Mouse (Mus musculus): ENCODE data around the gene Gm5269. TPM values are rescaled to one million over a fixed set of nuclear protein-coding genes. Genes with fewer than 3 reads are reported as not detected.

The Gm5269 gene
- polyA plus RNA-seq, 1 experiment from 2014 or later, result not detected

GRCm38 (mm10) chr1:45868479-45869137 is 21.5 kb downstream of the Gm5269 start:
- Histone ChIP-seq H3K36me3 (no peaks in the 10 kb centered on the region), H3K4me1 (replicated peaks) (peaks cover 4% of the 10 kb centered on the region; the same call in 1 of the 2 replicates), H3K9me3 (no peaks in the 10 kb centered on the region), H3K4me3 (no peak overlapping the region), H3K27me3 (ENCODE audit: insufficient read depth, poor library complexity, severe bottlenecking) (no peaks in the 10 kb centered on the region), H3K27ac (no peak overlapping the region)
- 84% methylated on average over 3 of the region's 3 CpGs for WGBS
- no peak for DNase-seq (ENCODE audit: low spot score)

- DNase-seq (ENCODE audit: low spot score), result no peak
- no peak overlapping the region for H3K27ac ChIP-seq
- no peaks in the 10 kb centered on the region for H3K27me3 ChIP-seq (ENCODE audit: insufficient read depth, poor library complexity, severe bottlenecking)
- 84% methylated on average over 1 of the region's 1 CpGs for WGBS
- peaks cover 4% of the 10 kb centered on the region; the same call in 1 of the 2 replicates for H3K4me1 ChIP-seq (replicated peaks)
- no peak overlapping the region for H3K4me3 ChIP-seq
- H3K36me3 ChIP-seq, result no peaks in the 10 kb centered on the region
- H3K9me3 ChIP-seq, result 0 out of 2 replicates have a peak, but pooled peaks cover 3% of the 10 kb centered on the region
These were observed 22.0 kb downstream of the Gm5269 start for GRCm38 (mm10) chr1:45868050-45868449.

- H3K4me1 ChIP-seq (replicated peaks), result peaks cover 4% of the 10 kb centered on the region; the same call in 1 of the 2 replicates
- 75% methylated on average over 3 of the region's 3 CpGs for WGBS
- no peak overlapping the region for H3K27ac ChIP-seq
- H3K36me3 ChIP-seq, result no peaks in the 10 kb centered on the region
- DNase-seq (ENCODE audit: low spot score), result no peak
- H3K4me3 ChIP-seq, result no peak overlapping the region
- H3K9me3 ChIP-seq, result 0 out of 2 replicates have a peak, but pooled peaks cover 4% of the 10 kb centered on the region
- no peaks in the 10 kb centered on the region for H3K27me3 ChIP-seq (ENCODE audit: insufficient read depth, poor library complexity, severe bottlenecking)
These were observed 23.6 kb downstream of the Gm5269 start for GRCm38 (mm10) chr1:45866288-45867018.

- Histone ChIP-seq H3K27ac (no peak overlapping the region), H3K9me3 (0 out of 2 replicates have a peak, but pooled peaks cover 4% of the 10 kb centered on the region), H3K36me3 (no peaks in the 10 kb centered on the region), H3K4me1 (replicated peaks) (peaks cover 4% of the 10 kb centered on the region; the same call in 1 of the 2 replicates), H3K4me3 (no peak overlapping the region), H3K27me3 (ENCODE audit: insufficient read depth, poor library complexity, severe bottlenecking) (no peaks in the 10 kb centered on the region)
- 63% methylated on average over 5 of the region's 5 CpGs for WGBS
- no peak for DNase-seq (ENCODE audit: low spot score)
These were observed 24.3 kb downstream of the Gm5269 start for GRCm38 (mm10) chr1:45865727-45866126.

- no peak overlapping the region for H3K4me3 ChIP-seq
- 62% methylated on average over 1 of the region's 1 CpGs for WGBS
- H3K27me3 ChIP-seq (ENCODE audit: insufficient read depth, poor library complexity, severe bottlenecking), result no peaks in the 10 kb centered on the region
- H3K36me3 ChIP-seq, result no peaks in the 10 kb centered on the region
- no peak overlapping the region for H3K27ac ChIP-seq
- 0 out of 2 replicates have a peak, but pooled peaks cover 4% of the 10 kb centered on the region for H3K9me3 ChIP-seq
- H3K4me1 ChIP-seq (replicated peaks), result peaks cover 4% of the 10 kb centered on the region; the same call in 1 of the 2 replicates
- no peak for DNase-seq (ENCODE audit: low spot score)
These were observed 24.8 kb downstream of the Gm5269 start for GRCm38 (mm10) chr1:45865316-45865715.

GRCm38 (mm10) chr1:45864564-45865014 is 25.5 kb downstream of the Gm5269 start:
- Histone ChIP-seq H3K27ac (0 out of 2 replicates have a peak overlapping the region, but pooled peaks have one; percentile 5), H3K4me1 (replicated peaks) (peaks cover 4% of the 10 kb centered on the region; the same call in 1 of the 2 replicates), H3K27me3 (ENCODE audit: insufficient read depth, poor library complexity, severe bottlenecking) (no peaks in the 10 kb centered on the region), H3K9me3 (0 out of 2 replicates have a peak, but pooled peaks cover 4% of the 10 kb centered on the region), H3K4me3 (no peak overlapping the region), H3K36me3 (no peaks in the 10 kb centered on the region)
- 62% methylated on average over 4 of the region's 4 CpGs for WGBS
- no peak for DNase-seq (ENCODE audit: low spot score)

- WGBS, result 92% methylated on average over 3 of the region's 3 CpGs
These were observed 26.4 kb downstream of the Gm5269 start for GRCm38 (mm10) chr1:45863641-45864040.

GRCm38 (mm10) chr1:45861162-45861561 is 28.9 kb downstream of the Gm5269 start:
- 0 out of 2 replicates have a peak, but pooled peaks cover 4% of the 10 kb centered on the region for H3K9me3 ChIP-seq
- no peak overlapping the region for H3K4me3 ChIP-seq
- no peaks in the 10 kb centered on the region for H3K36me3 ChIP-seq
- no peaks in the 10 kb centered on the region for H3K27me3 ChIP-seq (ENCODE audit: insufficient read depth, poor library complexity, severe bottlenecking)
- H3K27ac ChIP-seq, result no peak overlapping the region
- DNase-seq (ENCODE audit: low spot score), result no peak
- peaks cover 4% of the 10 kb centered on the region; the same call in 1 of the 2 replicates for H3K4me1 ChIP-seq (replicated peaks)

More at GRCm38 (mm10) chr1:45863641-45864040, 26.4 kb downstream of the Gm5269 start:
- no peaks in the 10 kb centered on the region for H3K27me3 ChIP-seq (ENCODE audit: insufficient read depth, poor library complexity, severe bottlenecking)
- peaks cover 4% of the 10 kb centered on the region; the same call in 1 of the 2 replicates for H3K4me1 ChIP-seq (replicated peaks)
- no peaks in the 10 kb centered on the region for H3K36me3 ChIP-seq
- DNase-seq (ENCODE audit: low spot score), result no peak
- no peak overlapping the region for H3K4me3 ChIP-seq
- H3K9me3 ChIP-seq, result 0 out of 2 replicates have a peak, but pooled peaks cover 4% of the 10 kb centered on the region
- no peak overlapping the region for H3K27ac ChIP-seq

GRCm38 (mm10) chr1:45860349-45860748 is 29.7 kb downstream of the Gm5269 start:
- 0 out of 2 replicates have a peak, but pooled peaks cover 4% of the 10 kb centered on the region for H3K9me3 ChIP-seq
- H3K36me3 ChIP-seq, result no peaks in the 10 kb centered on the region
- no peaks in the 10 kb centered on the region for H3K27me3 ChIP-seq (ENCODE audit: insufficient read depth, poor library complexity, severe bottlenecking)
- H3K4me3 ChIP-seq, result no peak overlapping the region
- WGBS, result 74% methylated on average over 5 of the region's 5 CpGs
- H3K4me1 ChIP-seq (replicated peaks), result peaks cover 4% of the 10 kb centered on the region; the same call in 1 of the 2 replicates
- DNase-seq (ENCODE audit: low spot score), result no peak
- H3K27ac ChIP-seq, result no peak overlapping the region

- Histone ChIP-seq H3K9me3 (0 out of 2 replicates have a peak, but pooled peaks cover under 1% of the 10 kb centered on the region), H3K27ac (no peak overlapping the region), H3K36me3 (no peaks in the 10 kb centered on the region), H3K4me3 (no peak overlapping the region), H3K27me3 (ENCODE audit: insufficient read depth, poor library complexity, severe bottlenecking) (no peaks in the 10 kb centered on the region), H3K4me1 (replicated peaks) (no peaks in the 10 kb centered on the region)
- no peak for DNase-seq (ENCODE audit: low spot score)
- WGBS, result 79% methylated on average over 1 of the region's 1 CpGs
These were observed 32.0 kb downstream of the Gm5269 start for GRCm38 (mm10) chr1:45858038-45858437.

- 89% methylated on average over 1 of the region's 1 CpGs for WGBS
- Histone ChIP-seq H3K9me3 (no peaks in the 10 kb centered on the region), H3K4me3 (no peak overlapping the region), H3K4me1 (replicated peaks) (no peaks in the 10 kb centered on the region), H3K27me3 (ENCODE audit: insufficient read depth, poor library complexity, severe bottlenecking) (no peaks in the 10 kb centered on the region), H3K27ac (no peak overlapping the region), H3K36me3 (no peaks in the 10 kb centered on the region)
- no peak for DNase-seq (ENCODE audit: low spot score)
These were observed 44.6 kb downstream of the Gm5269 start for GRCm38 (mm10) chr1:45845466-45845865.

Measured in hindbrain, embryonic 10.5 days (tissue).